Mouse (Mus musculus) limb, embryonic 11.5 days (tissue): ENCODE measurements around the gene Fam78b. TPM values are rescaled to one million over a fixed set of nuclear protein-coding genes. Genes with fewer than 3 reads are reported as not detected.

ENCODE experiments used
- ATAC-seq: fragments of 200-750 bp; cut with Nextera tagmentation; 2 replicates; pipeline ENCODE4 v1.8.0; 2017; ENCODE audit warnings: low read depth; ENCODE audit not compliant: insufficient number of reproducible peaks, low FRiP score, low TSS enrichment
- DNase-seq: peaks from one replicate; pipeline ENCODE4 v3.0.0-alpha.2; 2015; ENCODE audit warnings: low spot score
- H3K27ac ChIP-seq: fragments of 300-500 bp; sonication (generic); replicated peaks from 2 replicates; pipeline ENCODE4 v1.5.1; 2014; ENCODE audit warnings: low read depth, mild to moderate bottlenecking, low read length
- H3K27me3 ChIP-seq: fragments of 300-500 bp; sonication (generic); 2 replicates; pipeline ENCODE4 v1.6.1; 2014; ENCODE audit warnings: mild to moderate bottlenecking, low read length, mixed read lengths; ENCODE audit not compliant: control insufficient read depth, insufficient read depth
- H3K36me3 ChIP-seq: fragments of 300-500 bp; sonication (generic); 2 replicates; pipeline ENCODE4 v1.6.1; 2014; ENCODE audit warnings: mild to moderate bottlenecking, low read length, moderate library complexity, mixed read lengths; ENCODE audit not compliant: control insufficient read depth, insufficient read depth
- H3K4me1 ChIP-seq: fragments of 300-500 bp; sonication (generic); 2 replicates; pipeline ENCODE4 v1.6.1; 2014; ENCODE audit warnings: low read length, mixed read lengths; ENCODE audit not compliant: control insufficient read depth, insufficient read depth
- H3K4me2 ChIP-seq: fragments of 300-500 bp; sonication (generic); 2 replicates; pipeline ENCODE4 v1.6.1; 2014; ENCODE audit warnings: low read depth, mild to moderate bottlenecking, moderate library complexity; ENCODE audit not compliant: severe bottlenecking
- H3K4me3 ChIP-seq: fragments of 300-500 bp; sonication (generic); 2 replicates; pipeline ENCODE4 v1.5.1; 2014; ENCODE audit warnings: low read depth, low read length
- H3K9ac ChIP-seq: fragments of 300-500 bp; sonication (generic); 2 replicates; pipeline ENCODE4 v1.6.1; 2014; ENCODE audit warnings: mild to moderate bottlenecking, low read length
- H3K9me3 ChIP-seq: fragments of 300-500 bp; sonication (generic); 2 replicates; pipeline ENCODE4 v1.6.1; 2016; ENCODE audit warnings: low read length; ENCODE audit not compliant: control insufficient read depth
- WGBS: fragments of 180-500 bp; shearing (Covaris S2); extraction: QIAGEN DNeasy Blood & Tissue Kit; methylation state at CpG from one replicate; pipeline ENCODE4 v1.1.7; 2014; 5-methylcytosine and 5-hydroxymethylcytosine counted together
- polyA plus RNA-seq: library from polyadenylated mRNA; unstranded; fragments of >200 nt; fragmentation: Nextera tagmentation; extraction: Ambion mirVana; gene quantifications from 2 replicates; pipeline ENCODE4 v1.2.1, GENCODE M21; 2014

Gene Fam78b
- polyA plus RNA-seq: 0.92 and 1.4 TPM in 2 replicates

DNA sequence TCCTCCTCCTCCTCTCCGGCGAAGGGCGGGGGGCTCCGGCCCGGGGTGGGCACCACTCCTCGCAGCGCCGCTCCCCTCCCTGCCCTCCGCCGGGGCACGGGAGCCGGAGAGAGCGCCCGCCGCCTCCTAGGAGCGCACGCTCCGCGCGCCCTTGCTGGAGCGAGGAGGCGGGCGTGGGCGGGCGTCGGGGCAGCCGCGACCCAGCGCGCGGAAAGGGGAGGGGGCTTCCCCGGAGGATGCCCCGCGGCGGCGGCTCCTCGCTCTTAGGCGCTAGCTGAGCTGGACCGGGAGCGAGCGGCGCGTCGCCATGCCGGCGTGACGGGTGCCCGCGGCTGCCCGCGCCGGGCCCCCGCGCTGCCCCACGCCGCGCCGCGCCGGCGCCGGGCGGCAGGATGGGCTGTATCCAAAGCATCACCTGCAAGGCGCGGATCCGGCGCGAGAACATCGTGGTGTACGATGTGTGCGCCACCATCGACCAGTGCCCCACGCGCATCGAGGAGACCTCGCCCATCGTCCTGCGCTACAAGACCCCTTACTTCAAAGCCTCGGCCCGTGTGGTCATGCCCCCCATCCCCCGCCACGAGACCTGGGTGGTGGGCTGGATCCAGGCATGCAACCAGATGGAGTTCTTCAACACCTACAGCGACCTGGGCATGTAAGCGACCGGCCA lies at the start of gene Fam78b:
Fam78b (plus strand) TSS at position 244 of the 670 bp plus-strand sequence.
- under 1% methylated on average over 42 of the region's 85 CpGs for WGBS
- ATAC-seq: peak; percentile 40
- H3K27ac ChIP-seq: no peak within 1 kb of the TSS

DNA sequence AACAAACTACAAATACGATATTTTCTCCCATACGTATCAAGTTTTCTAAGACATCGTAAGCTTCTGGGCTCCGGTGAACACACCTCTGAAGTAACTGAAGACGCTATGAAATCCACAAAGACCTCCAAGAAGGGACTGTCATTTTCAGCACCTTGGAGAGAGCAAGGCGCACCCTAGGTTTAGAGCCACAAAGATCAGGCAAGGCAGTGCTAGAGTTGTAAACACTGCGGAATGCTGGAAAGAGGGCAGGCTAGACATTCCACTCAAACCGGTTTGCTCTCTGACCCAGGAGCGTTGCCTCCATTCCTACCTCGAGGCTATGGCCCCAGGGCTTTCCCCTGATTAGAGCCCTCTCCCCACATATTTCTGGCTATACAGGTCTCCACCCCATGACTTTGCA lies 36.7 kb upstream of the Fam78b start:
- Histone ChIP-seq H3K36me3 (no peaks in the 10 kb centered on the region), H3K9me3 (no peaks in the 10 kb centered on the region), H3K4me1 (no peaks in the 10 kb centered on the region), H3K27ac (no peak overlapping the region), H3K27me3 (no peaks in the 10 kb centered on the region), H3K4me3 (no peak overlapping the region), H3K4me2 (no peak overlapping the region), H3K9ac (no peak overlapping the region)
- no peak; the same call in 1 of the 2 replicates for ATAC-seq
- DNase-seq: peak; percentile 81
- WGBS: 35% methylated on average over 10 of the region's 10 CpGs

More for the DNA sequence above, at the start of gene Fam78b:
- Histone ChIP-seq H3K4me3 (peak within 1 kb of the TSS; percentile 74), H3K27me3 (peaks cover 19% of the 10 kb centered on the region), H3K9me3 (no peaks in the 10 kb centered on the region), H3K36me3 (no peaks in the 10 kb centered on the region), H3K9ac (peak within 1 kb of the TSS; percentile 70), H3K4me1 (peaks cover 8% of the 10 kb centered on the region), H3K4me2 (peak within 1 kb of the TSS; percentile 97)
- DNase-seq: peak; percentile 50

DNA sequence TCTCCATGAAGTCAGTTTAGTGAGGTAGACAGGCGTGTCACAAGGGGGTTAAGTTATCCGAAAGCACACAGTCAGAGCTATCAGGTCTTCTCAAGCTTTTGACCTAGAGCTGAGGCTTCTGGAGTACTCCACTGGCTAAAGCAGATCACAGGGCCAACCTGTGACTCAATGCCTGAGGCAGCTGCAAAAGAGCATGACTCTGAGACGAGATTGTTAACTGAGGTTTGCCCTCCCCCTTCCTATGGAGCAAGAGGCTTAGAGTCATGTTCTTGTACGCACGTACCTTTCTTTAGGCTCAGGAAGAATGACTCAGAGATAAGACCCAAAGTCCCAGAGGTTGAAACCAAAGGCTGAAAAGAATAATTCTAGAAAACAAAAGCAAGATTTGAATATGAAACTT lies 32.9 kb upstream of the Fam78b start:
- 82% methylated on average over 5 of the region's 5 CpGs for WGBS
- Histone ChIP-seq H3K27me3 (no peaks in the 10 kb centered on the region), H3K4me3 (no peak overlapping the region), H3K9me3 (no peaks in the 10 kb centered on the region), H3K36me3 (no peaks in the 10 kb centered on the region), H3K4me1 (no peaks in the 10 kb centered on the region), H3K27ac (no peak overlapping the region), H3K9ac (no peak overlapping the region), H3K4me2 (no peak overlapping the region)
- ATAC-seq (no peak), DNase-seq (no peak)

DNA sequence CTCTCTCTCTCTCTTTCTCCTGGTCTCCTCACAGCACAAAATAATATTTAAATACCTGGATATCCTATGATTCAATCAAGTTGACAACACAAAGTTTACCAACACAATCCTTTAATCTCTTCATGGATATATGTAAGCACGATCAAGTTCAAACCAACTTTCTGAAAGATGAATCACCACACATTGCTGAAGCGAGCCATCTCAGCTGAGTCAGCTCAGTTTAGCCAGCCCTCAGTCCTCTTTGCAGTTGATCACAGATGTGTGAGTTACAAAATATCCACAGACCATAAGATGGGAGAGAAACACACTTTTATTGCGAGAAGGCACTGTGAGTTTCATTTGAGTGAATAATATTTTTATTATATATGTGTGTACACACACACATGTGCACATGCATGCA lies 27.5 kb upstream of the Fam78b start:
- H3K4me1 ChIP-seq: no peaks in the 10 kb centered on the region
- H3K4me3 ChIP-seq: no peak overlapping the region
- H3K27me3 ChIP-seq: no peaks in the 10 kb centered on the region
- H3K9me3 ChIP-seq: no peaks in the 10 kb centered on the region
- no peak overlapping the region for H3K4me2 ChIP-seq
- H3K27ac ChIP-seq: no peak overlapping the region
- H3K36me3 ChIP-seq: no peaks in the 10 kb centered on the region
- DNase-seq: no peak
- no peak overlapping the region for H3K9ac ChIP-seq
- ATAC-seq: no peak
- 90% methylated on average over 3 of the region's 3 CpGs for WGBS

DNA sequence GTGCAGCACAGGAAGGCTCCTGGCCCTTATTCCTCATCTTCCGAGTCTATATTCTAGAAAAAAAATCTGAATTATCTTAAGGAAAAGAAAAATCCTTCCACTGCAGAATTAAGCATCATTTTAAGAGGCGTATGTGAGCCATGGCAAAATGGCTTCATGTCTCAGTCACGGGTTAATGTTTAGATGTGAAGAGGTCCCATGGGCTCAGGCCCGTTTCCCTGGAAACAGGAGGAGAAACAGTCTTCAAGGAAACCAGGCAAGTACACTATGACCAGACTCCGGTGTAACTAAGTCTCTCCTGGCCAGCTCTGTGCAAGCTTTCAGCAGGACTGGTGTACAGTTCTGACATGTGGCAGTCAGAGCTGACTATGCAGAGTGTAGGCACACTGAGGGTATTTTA lies 22.6 kb upstream of the Fam78b start:
- Histone ChIP-seq H3K27ac (no peak overlapping the region), H3K4me1 (no peaks in the 10 kb centered on the region), H3K27me3 (no peaks in the 10 kb centered on the region), H3K9me3 (no peaks in the 10 kb centered on the region), H3K4me2 (no peak overlapping the region), H3K4me3 (no peak overlapping the region), H3K36me3 (no peaks in the 10 kb centered on the region), H3K9ac (no peak overlapping the region)
- DNase-seq (no peak), ATAC-seq (no peak)
- 89% methylated on average over 5 of the region's 5 CpGs for WGBS

DNA sequence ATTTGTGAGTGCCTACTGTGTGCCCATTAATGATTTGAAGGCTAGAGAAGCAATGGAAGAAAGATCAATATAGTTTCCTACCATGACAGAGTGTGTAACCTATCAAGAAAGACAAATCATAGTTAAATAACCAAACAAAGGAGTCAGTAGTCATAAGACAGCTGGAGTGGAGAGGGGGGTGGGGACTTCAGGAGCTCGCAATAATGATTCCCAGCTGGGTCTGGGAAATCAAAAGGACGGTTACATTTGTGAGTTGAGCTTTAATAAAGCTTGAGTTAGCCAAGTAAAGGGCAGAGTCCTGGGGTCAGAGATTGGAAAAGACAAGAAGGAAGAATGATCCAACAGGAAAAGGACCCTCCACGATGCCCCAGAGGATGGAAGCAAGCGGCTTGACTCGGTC lies 7.0 kb upstream of the Fam78b start:
- Histone ChIP-seq H3K9ac (no peak overlapping the region), H3K36me3 (no peaks in the 10 kb centered on the region), H3K27me3 (no peaks in the 10 kb centered on the region), H3K9me3 (no peaks in the 10 kb centered on the region), H3K4me1 (no peaks in the 10 kb centered on the region), H3K4me3 (no peak overlapping the region), H3K27ac (no peak overlapping the region), H3K4me2 (no peak overlapping the region)
- DNase-seq (peak; percentile 35), ATAC-seq (no peak)
- WGBS: 28% methylated on average over 5 of the region's 5 CpGs

DNA sequence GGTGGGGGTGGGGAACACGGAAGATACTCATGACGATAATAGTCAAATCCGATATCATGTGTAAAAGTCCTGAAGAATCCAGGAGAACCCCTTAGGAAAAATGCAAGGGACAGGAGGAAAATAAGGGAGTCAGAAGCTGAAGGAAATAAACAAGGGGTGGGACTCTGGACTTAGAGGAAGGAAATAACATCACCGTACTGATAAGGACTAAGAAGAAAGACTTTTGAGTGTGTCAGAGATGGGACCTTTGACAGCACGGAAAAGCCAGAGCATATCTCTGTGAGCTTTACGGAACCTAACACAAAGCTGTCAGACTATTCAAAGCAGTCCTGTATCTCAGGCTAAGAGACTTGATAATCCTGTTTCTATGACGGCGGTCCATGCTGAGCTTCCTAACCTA lies 5.0 kb upstream of the Fam78b start:
- WGBS: 89% methylated on average over 8 of the region's 8 CpGs
- no peak overlapping the region for H3K4me2 ChIP-seq
- ATAC-seq (no peak), DNase-seq (no peak)
- H3K9ac ChIP-seq: no peak overlapping the region
- H3K36me3 ChIP-seq: no peaks in the 10 kb centered on the region
- no peaks in the 10 kb centered on the region for H3K9me3 ChIP-seq
- no peak overlapping the region for H3K27ac ChIP-seq
- H3K4me1 ChIP-seq: no peaks in the 10 kb centered on the region
- H3K4me3 ChIP-seq: no peak overlapping the region
- H3K27me3 ChIP-seq: peaks cover 2% of the 10 kb centered on the region; the same call in 1 of the 2 replicates

DNA sequence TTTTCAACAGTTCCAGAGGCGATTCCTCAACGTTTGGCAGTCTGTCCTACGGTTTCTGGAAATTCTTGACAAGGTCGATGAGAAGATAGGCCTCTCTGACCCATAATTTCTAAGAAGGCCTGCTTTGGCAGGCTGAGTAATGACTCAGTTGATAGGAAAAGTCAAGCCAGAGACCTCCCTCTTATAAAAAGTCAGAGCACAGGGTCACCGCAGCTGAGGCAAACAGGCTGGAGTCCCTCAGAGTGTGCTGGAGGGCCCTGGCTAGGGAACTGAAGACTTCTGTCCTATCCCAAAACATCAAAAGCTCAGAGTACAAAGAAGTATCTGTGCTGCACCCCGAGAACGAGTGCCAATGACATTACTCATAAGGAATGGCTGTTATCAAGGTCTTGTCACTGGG lies 4.4 kb upstream of the Fam78b start:
- H3K27ac ChIP-seq: no peak overlapping the region
- H3K4me2 ChIP-seq: no peak overlapping the region
- H3K4me3 ChIP-seq: no peak overlapping the region
- DNase-seq (no peak), ATAC-seq (no peak)
- H3K4me1 ChIP-seq: peaks cover 3% of the 10 kb centered on the region
- no peak overlapping the region for H3K9ac ChIP-seq
- no peaks in the 10 kb centered on the region for H3K36me3 ChIP-seq
- peaks cover 7% of the 10 kb centered on the region for H3K27me3 ChIP-seq
- 76% methylated on average over 7 of the region's 7 CpGs for WGBS
- no peaks in the 10 kb centered on the region for H3K9me3 ChIP-seq
